Mouse (Mus musculus) right cerebral cortex, postnatal 14 days (tissue): ENCODE measurements at regions not wholly inside any gene's neighbourhood (a gene's known extent, or its start where the extent isn't known, plus 50 kb on each side); places are given as distances from the start of the nearest gene placed in this dataset.

Experiments
- DNase-seq: peaks from one replicate; pipeline ENCODE4 v3.0.0; 2022

DNA sequence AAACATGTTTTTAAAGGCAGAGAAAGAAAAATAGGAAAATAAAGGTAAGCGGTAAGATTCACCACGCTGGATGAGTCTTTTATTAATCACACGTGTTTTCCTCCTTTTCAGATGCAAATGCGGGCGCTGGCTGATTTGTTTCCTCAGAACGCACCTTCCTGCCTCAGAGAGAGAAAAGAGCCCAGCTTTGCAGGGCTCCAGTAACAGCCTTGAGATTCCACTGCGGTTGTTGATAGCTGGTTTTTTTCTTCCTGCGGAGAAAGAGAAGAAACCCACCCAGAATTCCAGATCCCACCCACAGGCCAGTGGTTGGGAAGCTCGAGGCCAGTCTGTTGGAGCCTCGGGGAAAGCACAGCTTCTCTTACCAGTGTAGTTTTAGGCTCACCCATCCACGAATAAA is 68.6 kb upstream of the Spaca7 start:
- DNase-seq = no peak

DNA sequence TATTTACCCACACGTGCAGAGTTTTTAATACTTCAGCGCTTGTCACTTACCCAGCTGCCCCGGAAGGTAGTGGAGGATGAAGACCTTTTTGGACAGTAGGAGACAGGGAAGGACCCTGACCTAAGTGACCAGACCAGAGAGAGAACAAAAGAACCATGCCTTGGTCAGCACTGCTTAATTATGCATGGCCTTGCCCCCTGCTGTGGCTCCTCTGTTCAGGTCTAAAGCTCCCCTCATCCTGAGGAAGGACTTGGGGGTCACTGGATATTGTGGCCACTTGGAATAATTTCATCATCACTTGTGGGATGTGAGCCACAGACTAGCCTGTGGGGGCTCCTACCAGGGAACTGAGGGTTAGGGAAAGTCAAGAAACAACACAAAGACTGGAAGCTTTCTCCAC is 68.1 kb upstream of the Spaca7 start:
- DNase-seq = no peak

DNA sequence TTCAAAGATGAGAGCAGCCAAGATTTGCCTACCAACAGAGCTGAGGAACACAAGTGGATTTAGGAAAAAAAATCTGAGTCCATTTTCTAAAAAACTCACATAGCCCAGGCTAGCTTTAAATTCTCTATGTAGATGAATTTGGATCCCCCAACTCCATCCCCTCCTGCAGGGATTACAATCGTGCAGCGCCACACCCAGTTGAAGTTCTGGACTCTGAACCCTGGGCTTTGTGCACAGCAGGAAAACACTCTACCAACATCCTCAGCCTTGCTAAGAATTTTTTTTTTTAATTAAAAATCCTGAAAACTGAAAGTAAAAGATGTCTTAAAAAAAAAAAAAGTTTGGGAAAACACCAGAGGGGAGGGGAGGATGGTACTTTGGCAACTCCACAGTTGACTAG is 62.6 kb upstream of the Spaca7 start:
- no peak for DNase-seq

GRCm38 (mm10) chr8:12513042-12513441 is 59.8 kb upstream of the Spaca7 start:
- DNase-seq = no peak

GRCm38 (mm10) chr8:12514138-12514537 is 58.7 kb upstream of the Spaca7 start:
- no peak for DNase-seq

DNA sequence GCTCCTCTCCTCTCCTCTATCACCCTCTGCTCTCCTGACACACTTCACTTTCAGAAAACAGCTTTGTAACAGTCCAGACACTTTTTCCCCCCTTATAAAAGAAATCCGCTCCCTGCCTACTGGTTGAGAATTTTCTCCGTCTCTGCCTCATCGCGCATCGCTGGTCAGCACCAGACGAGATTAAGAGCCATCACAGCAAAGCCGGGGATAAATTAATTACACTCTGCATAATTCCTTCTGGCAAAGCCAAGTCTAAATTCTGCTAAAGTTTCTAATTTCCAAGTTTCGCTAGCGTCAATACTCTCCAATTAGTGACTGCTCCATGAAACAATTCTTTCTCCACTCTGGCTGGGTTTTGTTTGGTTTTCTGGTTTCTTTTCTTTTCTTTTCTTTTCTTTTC is 51.2 kb upstream of the Spaca7 start:
- DNase-seq = no peak
